Mouse (Mus musculus) embryonic stem cell, embryonic (primary cell): ENCODE results near the gene Glt28d2.
"Not testable (repeated sequence)": the region's sequence is repeated elsewhere in the genome, so short reads cannot be mapped to it uniquely, and the experiment has no call there.

Experiments
- CTCF ChIA-PET, 4 experiments: fragments of 300-600 bp in 2 of 4; fragments of 350-600 bp in 2 of 4; sonication (Branson Sonifier 250); formaldehyde crosslinking; loops; one replicate each; lab custom pipeline; 2022; ENCODE audit warnings: inconsistent platforms in 2 of 4; lab: Charles Lee
- POLR2A ChIA-PET, 4 experiments: fragments of 300-600 bp in 2 of 4; fragments of 350-600 bp in 2 of 4; sonication (Branson Sonifier 250); formaldehyde crosslinking; loops; one replicate each; lab custom pipeline; 2022; ENCODE audit warnings: antibody characterized with exemption in 4 of 4, inconsistent platforms in 1 of 4; lab: Charles Lee

Gene Glt28d2

DNA sequence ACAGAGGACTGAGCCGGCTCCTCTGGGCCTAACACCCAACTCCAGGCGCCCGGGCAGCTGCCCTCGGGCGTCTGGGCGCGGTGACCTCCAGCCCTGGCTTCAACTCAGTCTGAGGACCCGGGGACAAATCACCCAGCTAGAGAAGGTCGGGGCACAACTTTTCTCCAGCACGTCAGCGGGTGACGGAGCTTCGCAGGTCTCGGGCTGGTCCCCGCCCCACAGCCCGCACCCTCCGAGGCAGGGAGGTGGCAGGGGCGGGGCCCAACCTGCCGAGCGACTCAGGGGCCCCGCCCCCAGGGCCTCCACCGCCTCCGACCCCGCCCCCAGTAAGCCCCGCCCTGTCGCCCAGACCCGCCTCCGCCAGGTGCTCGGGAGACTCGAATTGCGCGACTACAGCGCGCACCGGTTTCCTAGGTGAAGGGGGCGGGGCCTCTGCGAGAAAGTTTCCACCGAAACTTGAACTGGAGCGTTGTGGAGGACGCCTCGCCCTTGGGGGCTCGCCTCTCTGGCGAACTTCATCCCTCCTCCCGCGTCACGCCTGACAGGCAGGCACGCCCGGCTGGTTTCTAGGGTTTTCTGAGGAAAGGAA lies at the start of gene Glt28d2, which contains the start of gene Gm37240:
TSS of gene Glt28d2 (minus strand) at position 278 of the 589 bp plus-strand sequence.
TSS of gene Gm37240 (minus strand) at position 280 of the 589 bp plus-strand sequence.
- CTCF ChIA-PET = interaction anchor here in 2 of 4 experiments (0.6 to 2.1 kb wide), 3 partner anchors 30 to 1060 kb away, joined by 3 to 5 read pairs (median 4); no protein-coding TSS in a partner anchor
- POLR2A ChIA-PET = interaction anchor here in 3 of 4 experiments (0.5 to 1.8 kb wide), 13 partner anchors 13 to 1304 kb away, joined by 3 to 8 read pairs (median 4); partner anchors contain the start of genes Gatb (in 1 of the 3) and Sh3d19 (in 1 of the 3)

DNA sequence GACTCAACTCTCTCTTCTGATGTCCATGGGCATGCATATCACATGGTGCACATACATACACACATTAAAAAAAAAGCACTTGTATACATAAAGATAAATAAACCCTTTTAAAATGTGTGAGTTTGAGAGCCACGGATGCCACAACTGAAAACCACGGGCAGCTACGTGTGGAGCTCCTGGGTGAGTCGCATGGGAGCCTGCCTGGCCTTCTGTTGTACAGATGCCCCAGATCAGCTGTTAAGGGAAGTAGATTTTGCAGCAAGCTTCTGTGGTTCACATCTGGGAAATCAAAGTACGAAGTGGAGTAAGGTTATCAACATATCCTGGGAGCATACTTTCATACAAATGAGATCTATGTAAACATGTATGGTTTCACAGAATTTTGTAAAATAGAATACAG lies 46.3 kb upstream of the Glt28d2 start:
- CTCF ChIA-PET = no interaction called here
- POLR2A ChIA-PET = no interaction called here

DNA sequence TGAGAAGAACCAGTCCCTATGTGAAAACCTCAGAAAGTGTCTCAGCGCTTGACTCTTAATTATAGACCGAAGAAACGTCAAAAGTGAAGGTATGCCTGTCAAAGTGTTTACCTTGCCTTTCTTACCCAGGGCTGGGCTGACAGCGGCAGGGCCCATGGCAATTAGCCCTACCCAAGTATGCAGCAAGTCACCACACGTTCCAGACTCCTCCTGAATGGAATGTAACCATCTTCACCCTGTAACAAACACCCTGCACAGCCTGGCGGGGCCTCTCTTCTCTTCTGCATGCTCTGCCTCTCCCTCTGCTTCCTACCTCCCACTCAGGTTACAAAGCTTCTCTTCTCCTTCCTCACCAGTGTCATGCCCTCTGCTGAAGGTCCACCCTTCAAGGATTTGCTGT lies 44.5 kb upstream of the Glt28d2 start:
- CTCF ChIA-PET = interaction anchor here in 1 of 4 experiments (0.7 kb wide), 1 partner anchor 125 kb away, joined by 6 read pairs; no protein-coding TSS in a partner anchor
- POLR2A ChIA-PET = no interaction called here

DNA sequence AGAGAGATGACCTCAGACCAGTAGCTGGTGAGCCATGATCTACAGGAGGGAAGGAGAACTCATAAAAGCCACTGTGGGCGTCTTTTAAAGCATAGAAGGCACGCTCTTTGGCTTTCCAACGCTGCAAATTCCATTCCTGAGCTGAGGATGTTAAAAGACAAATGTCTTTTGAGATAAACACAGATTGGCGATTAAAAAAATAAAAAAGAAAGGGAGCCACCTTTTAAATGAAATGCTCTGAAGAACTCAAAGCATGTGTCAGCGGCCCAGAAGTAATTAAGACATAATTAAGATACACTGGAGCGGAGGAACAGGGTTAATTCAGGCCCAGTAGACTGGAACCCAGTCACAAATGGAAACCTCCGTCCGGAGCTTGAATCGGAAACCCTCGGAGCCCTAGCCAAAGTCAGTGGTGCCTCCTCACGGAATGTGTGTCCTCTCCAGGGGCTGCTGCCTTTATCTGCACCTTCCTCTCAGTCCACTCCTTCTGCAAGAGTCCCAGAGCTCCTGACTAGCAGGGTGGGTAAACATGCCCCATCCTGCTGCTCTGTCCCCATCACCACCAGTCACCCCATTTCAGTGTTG lies 43.4 kb upstream of the Glt28d2 start:
- POLR2A ChIA-PET = no interaction called here
- CTCF ChIA-PET = interaction anchor here in 3 of 4 experiments (0.6 to 0.8 kb wide), 4 partner anchors 71 to 1590 kb away, joined by 3 to 6 read pairs (median 5); partner anchors contain the start of gene Prss48 (in 2 of the 3)

DNA sequence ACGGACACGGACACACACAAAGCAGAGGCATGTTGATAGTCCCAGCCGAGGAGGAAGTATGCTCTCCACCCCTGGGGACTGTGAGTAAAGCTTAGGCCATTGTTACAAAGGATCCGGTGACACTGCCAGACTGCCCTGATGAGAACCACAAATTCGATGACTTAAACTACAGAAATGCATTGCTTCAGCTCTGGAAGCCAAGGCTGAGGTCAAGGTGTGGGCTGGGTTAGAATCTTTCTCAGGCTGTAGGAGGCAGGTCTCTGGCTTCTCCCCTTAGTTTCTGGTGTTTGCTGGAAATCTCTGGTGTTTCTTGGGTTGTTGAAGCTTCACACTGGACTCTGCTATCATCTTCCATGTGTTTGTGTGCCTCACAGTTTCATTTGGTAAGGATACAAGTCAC lies 42.4 kb upstream of the Glt28d2 start:
- POLR2A ChIA-PET = interaction anchor here in 1 of 4 experiments (0.5 kb wide), 1 partner anchor 37 kb away, joined by 6 read pairs; no protein-coding TSS in a partner anchor
- CTCF ChIA-PET = interaction anchor here in 1 of 4 experiments (0.9 kb wide), 1 partner anchor 56 kb away, joined by 4 read pairs; no protein-coding TSS in a partner anchor

DNA sequence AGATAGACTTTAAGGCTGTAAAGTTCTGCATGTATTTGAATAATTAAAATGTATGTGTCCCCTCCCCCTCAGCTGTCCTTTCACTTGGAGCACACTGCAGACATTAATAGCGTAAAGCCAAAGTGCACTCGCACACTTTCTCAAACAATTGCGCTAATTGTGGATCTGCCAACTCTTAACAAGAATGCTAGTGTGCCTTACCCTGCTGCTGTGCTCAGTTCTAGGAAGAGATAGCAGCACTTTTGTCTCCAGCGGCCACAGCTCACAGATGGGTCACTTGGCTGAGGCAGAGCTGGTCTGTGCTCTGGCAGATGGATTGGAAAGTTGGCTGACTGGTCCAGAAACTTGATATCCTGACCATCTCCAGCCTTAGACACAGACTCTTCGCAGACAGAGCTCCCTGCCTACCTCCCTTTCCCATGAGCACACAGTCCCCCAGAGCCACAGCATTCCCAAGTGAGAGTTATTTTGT lies 40.9 kb upstream of the Glt28d2 start:
- CTCF ChIA-PET = interaction anchor here in 1 of 4 experiments (0.6 kb wide), 1 partner anchor 9 kb away, joined by 4 read pairs; no protein-coding TSS in a partner anchor
- POLR2A ChIA-PET = interaction anchor here in 1 of 4 experiments (0.5 kb wide), 1 partner anchor 209 kb away, joined by 3 read pairs; no protein-coding TSS in a partner anchor

DNA sequence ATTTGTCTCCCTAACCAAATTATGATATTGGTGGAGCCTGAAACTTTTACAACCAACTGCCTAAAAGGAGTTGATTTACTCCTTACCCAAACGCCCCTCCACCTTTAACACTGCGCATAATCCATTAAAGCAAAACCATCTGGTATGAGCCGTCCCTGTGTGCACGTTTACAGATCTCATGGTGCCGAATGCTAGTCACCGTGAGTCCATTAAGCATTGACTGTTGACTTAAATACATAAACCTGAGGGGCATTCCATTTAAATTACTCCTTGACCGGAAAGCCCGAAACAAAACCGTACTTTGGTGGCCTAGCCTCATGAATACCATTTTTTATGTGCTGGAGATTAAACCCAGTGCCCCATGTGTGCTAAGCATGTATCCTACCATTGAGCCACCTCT lies 40.0 kb upstream of the Glt28d2 start:
- POLR2A ChIA-PET = no interaction called here
- CTCF ChIA-PET = interaction anchor here in 3 of 4 experiments (0.6 to 1.6 kb wide), 3 partner anchors 9 to 189 kb away, joined by 3 to 4 read pairs (median 3); no protein-coding TSS in a partner anchor

DNA sequence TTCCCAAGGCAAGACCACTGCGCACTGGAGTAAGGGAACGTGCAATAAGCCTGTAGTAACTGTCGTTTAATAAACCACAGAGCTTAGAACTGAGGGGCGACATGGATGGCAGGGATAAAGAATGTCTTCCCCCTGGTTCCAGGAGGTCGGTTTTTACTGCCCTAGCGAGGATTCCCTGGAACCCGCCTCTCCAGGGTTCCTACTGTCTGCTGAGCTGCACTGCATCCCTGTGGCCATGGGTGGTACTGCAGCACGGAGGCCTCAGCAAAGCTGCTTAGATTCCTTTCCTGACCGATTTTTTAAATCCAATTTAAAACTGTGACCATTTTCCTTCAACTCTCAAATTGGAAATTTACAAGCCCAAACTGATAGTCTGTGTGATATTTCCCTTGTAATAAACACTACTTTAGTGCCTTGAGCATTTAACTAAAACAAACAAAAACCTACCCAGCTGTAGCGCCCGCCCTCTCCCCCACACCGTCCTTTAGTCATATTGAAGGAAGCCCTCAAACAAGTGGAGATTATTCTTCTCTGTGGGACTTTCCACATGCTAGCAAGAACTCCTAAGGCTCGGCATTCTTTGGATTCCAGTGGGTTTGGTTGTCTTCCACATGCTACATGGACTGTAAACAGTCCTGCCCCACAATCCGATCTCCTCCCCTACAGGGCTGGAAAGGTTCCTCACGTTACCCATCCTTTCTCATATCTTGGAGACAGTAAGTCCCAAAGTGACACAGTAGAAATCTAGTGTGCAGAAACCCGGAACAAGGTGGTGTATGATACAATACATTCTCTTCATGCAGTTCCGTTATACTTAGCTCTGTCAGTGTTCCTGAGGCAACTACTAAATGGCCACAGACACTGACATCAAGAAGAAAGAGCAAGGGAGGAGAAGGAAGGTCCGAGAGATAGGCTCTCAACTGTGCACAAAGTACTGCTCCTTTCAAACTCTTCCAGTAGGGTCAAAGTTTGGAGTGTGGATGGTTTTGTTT lies 36.9 kb upstream of the Glt28d2 start:
- CTCF ChIA-PET = interaction anchor here (0.5 to 2.1 kb wide), 28 partner anchors 10 to 373 kb away, joined by 3 to 8 read pairs (median 3); partner anchors contain the start of genes Gatb (in 3 of the 4) and Prss48 (in 2 of the 4)
- POLR2A ChIA-PET = interaction anchor here in 3 of 4 experiments (0.5 to 2.4 kb wide), 8 partner anchors 62 to 851 kb away, joined by 3 to 8 read pairs (median 3); partner anchors contain the start of genes Gatb (in 1 of the 3) and Prss48 (in 1 of the 3)

DNA sequence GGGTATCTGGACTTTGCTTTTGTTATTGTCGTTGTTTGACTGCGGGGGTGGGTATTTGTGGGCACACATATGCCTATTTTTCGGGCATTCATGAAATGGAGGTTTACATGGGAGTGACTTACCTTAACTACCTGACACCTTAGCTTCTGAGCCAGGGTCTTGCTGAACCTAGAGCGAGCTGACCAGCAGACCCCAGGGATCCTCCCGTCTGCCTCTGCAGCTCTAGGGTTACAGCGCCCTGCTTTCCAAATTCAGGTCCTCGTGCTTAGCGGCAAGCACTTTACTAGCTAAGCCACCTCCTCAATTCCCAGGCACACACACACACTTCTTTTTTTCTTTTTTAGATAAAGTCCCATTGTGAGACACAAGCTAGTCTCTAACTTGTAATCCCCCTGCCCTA lies 36.0 kb upstream of the Glt28d2 start:
- CTCF ChIA-PET = interaction anchor here (0.6 to 2.1 kb wide), 14 partner anchors 23 to 1330 kb away, joined by 3 to 8 read pairs (median 4); partner anchors contain the start of genes Gatb (in 2 of the 4), Prss48 (in 1 of the 4) and Tigd4 (in 1 of the 4)
- POLR2A ChIA-PET = interaction anchor here in 2 of 4 experiments (0.8 to 2.4 kb wide), 3 partner anchors 78 to 350 kb away, joined by 3 to 8 read pairs (median 5); partner anchors contain the start of genes Gatb (in 1 of the 2) and Prss48 (in 1 of the 2)

DNA sequence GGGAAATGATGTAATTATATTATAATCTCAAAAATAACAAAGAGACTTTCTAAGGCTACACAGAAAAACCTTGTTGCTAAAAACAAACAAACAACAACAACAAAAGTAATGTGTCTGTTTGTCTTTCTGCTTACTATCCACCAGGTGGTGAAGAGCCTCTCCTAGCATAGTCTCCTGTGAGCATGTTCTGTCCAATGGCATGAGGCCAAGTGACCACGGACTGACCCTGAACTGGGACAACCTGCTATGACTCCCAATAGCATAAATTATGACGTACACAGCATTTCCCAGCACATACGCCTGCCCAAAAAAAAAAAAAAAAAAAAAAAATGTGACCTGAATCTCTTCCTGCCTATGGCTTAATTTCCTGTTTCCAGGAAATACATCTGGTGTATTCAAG lies 35.0 kb upstream of the Glt28d2 start:
- POLR2A ChIA-PET = no interaction called here
- CTCF ChIA-PET = interaction anchor here in 1 of 4 experiments (2.1 kb wide), 1 partner anchor 214 kb away, joined by 8 read pairs; no protein-coding TSS in a partner anchor

DNA sequence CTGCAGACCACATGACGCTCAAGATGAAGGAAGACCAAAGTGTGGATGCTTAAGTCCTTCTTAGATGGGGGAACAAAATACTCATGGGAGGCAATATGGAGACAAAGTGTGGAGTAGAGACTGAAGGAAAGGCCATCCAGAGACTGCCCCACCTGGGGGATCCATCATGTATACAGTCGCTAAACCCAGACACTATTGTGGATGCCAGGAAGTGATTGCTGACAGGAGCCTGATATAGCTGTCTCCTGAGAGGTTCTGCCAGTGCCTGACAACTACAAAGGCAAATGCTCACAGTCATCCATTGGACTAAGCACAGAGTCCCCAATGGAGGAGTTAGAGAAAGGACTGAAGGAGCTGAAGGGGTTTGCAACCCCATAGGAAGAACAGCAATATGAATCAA lies 33.4 kb upstream of the Glt28d2 start:
- CTCF ChIA-PET = interaction anchor here in 1 of 4 experiments (0.6 kb wide), 1 partner anchor 98 kb away, joined by 3 read pairs; no protein-coding TSS in a partner anchor
- POLR2A ChIA-PET = not testable (repeated sequence)

DNA sequence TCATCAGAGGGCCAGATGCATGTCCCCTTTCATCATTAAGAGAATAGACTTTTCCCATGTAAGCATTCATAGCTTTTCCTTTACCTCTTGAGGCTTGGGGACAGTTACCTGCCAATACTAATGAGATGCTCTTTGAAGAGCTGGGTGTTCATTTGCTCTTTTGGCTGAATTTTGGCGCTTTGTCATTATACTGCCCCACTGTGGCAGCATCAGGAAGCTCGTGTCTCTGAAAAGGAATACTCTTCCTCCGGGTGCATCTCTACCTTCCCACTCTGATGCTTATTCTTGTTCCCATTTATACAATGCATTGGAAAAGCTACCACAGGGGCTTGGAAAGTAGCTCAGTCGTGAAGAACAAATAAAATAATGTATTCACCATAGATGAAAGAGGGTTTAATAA lies 30.3 kb upstream of the Glt28d2 start:
- CTCF ChIA-PET = interaction anchor here (0.5 to 1.5 kb wide), 24 partner anchors 9 to 996 kb away, joined by 3 to 7 read pairs (median 3); partner anchors contain the start of genes Gatb (in 1 of the 4), Glt28d2 (in 1 of the 4), Gm37240 (in 1 of the 4) and Prss48 (in 1 of the 4)
- POLR2A ChIA-PET = interaction anchor here in 3 of 4 experiments (0.5 to 1.1 kb wide), 3 partner anchors 87 to 1877 kb away, joined by 3 to 7 read pairs (median 3); partner anchors contain the start of gene Gatb (in 1 of the 3)

DNA sequence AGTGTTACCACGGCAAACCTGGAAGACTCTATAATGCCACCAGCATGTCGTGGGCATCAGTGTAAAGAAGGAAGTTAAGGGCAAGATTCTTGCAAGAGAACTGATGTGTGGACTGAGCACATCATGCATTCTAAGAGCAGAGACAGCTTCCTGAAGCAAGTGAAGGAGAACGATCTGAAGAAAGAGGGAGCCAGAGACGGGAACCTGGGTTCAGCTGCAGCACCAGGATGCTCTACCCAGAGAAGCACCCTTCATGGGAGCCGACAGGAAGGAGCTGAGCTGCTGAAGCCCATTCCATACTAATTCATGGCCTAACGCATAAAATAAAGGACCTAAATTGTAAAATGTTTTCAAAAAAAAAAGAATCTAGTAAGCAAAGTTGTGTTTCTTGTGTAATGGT lies 27.5 kb upstream of the Glt28d2 start:
- ChIA-PET POLR2A (no interaction called here), CTCF (interaction anchor here in 1 of 4 experiments (1.0 kb wide), 1 partner anchor 9 kb away, joined by 3 read pairs; no protein-coding TSS in a partner anchor)

DNA sequence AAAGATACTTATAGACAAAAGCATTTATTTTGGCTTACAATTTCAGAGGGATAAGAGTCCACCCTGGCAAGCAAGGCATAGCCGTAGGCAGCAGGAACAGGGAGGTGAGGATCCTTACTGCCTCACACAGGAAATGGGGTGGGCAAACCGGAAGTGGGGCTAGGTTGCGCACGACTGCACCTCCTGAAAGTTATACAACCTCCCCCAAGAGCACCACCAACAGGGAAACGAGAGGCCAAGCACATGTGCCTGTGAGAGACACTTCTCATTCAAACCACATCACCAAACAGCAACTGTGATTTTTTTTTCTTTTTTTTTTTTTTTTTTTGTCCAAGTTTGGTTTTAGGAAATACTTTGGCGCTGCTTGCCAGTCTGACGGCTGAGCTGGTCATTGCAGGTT lies 19.8 kb upstream of the Glt28d2 start:
- ChIA-PET POLR2A (interaction anchor here in 1 of 4 experiments (0.6 kb wide), 1 partner anchor 154 kb away, joined by 3 read pairs; no protein-coding TSS in a partner anchor), CTCF (interaction anchor here in 3 of 4 experiments (0.7 to 1.4 kb wide), 4 partner anchors 9 to 1504 kb away, joined by 3 to 5 read pairs (median 4); no protein-coding TSS in a partner anchor)

DNA sequence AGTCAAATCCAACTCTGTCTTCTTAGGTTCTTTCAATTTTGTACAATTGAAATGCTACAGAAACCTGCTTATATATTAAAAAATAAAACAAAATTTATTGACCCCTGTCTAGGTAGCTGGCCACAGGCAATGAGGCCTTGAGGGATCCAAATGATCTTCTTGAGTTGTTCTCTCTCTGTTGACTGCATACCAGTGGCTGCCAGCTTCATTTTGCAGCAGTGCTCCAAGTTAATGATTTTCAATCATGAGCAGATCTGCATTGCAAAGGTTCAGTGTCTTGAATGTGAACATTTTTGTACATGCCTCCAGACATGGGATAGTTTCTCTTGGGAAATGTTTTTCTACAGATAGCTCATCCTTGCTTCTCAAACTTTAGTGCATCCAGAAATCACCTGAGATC lies 17.1 kb upstream of the Glt28d2 start:
- POLR2A ChIA-PET = no interaction called here
- CTCF ChIA-PET = no interaction called here

DNA sequence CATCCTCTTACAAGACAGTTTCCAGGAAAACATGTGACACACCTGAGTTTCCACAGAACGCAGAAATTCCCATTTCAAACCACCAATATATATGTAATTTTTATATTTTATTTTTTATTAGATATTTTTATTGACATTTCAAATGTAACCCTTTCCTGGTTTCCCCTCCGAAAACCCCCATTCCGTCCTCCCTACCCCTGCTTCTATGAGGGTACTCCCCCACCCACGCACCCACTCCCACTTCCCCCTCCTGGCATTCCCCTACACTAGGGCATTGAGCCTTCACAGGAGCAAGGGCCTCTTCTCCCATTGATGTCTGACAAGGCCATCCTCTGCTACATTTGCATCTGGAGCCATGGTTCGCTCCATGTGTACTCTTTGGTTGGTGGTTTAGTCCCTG lies 7.7 kb upstream of the Glt28d2 start:
- CTCF ChIA-PET = no interaction called here
- POLR2A ChIA-PET = no interaction called here

DNA sequence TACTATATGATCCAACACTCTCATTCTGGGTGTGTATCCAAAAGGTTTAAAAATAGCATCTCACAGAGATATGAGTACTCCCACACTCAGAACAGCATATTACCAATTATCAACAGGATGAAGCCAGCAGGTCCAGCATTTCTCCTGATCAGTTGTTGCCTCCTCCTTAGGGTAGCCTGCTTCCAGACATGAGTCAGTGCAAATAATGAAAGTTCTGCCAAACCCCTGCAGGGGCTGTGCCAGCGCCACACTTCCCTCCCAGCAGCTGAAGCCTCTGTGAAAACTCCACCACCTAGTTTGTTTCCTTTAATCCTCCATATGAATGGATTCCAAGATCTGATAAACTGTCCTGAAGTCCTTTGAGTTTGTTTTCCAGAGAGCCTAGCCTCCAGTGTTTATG lies 4.3 kb upstream of the Glt28d2 start:
- ChIA-PET CTCF (no interaction called here), POLR2A (interaction anchor here in 1 of 4 experiments (0.5 kb wide), 1 partner anchor 248 kb away, joined by 3 read pairs; no protein-coding TSS in a partner anchor)
